Mouse (Mus musculus): ENCODE measurements around the gene Polrmt. TPM values are rescaled to one million over a fixed set of nuclear protein-coding genes. Genes with fewer than 3 reads are reported as not detected.

The Polrmt gene
- total and polyA plus RNA-seq, 2 experiments from 2014 or later: 26.3 to 56.2 TPM

DNA sequence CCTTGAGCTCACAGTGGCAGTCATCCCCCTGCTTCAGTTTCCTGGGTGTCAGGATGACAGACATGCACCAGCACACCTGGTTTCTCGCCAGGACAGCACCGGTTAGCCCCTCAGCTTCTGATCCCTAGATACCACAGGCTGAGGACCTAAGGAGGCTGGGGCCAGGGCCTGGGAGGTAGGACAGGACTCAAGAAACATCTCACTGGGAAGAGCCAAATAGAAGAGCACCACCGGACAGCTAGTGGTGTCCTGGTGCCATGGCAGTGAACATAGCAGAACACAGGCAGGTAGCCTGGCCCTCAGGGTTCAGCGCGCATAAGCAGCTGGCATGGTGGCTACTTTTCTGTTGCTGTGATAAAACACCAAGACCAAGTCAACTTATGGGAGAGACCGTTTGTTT, 47.9 kb downstream of the Polrmt start:
- no peaks in the 10 kb centered on the region for H3K36me3 ChIP-seq (replicated peaks; ENCODE audit: control insufficient read depth, insufficient read depth, low read length)
- no peak for TF ChIP-seq CTCF (IDR thresholded peaks at IDR 0.05; ENCODE audit: low read depth)
- no peak for TF ChIP-seq EP300 (IDR thresholded peaks at IDR 0.05; ENCODE audit: low read depth)
- no peaks in the 10 kb centered on the region for H3K27me3 ChIP-seq (ENCODE audit: control insufficient read depth, insufficient read depth, low read length)
- no peak overlapping the region for H3K27ac ChIP-seq (ENCODE audit: low read depth)
- no peak overlapping the region for H3K4me2 ChIP-seq (ENCODE audit: low read depth, low read length)
- no peak overlapping the region for H3K4me3 ChIP-seq (ENCODE audit: low read depth, low read length)
- WGBS: 87% methylated on average over 6 of the region's 6 CpGs
- ATAC-seq (ENCODE audit: insufficient read depth, low read depth): no peak
- peaks cover 41% of the 10 kb centered on the region for H3K4me1 ChIP-seq (ENCODE audit: control insufficient read depth, insufficient read depth)
- no peak for DNase-seq (ENCODE audit: low spot score)
- no peaks in the 10 kb centered on the region for H3K9me3 ChIP-seq (replicated peaks; ENCODE audit: control insufficient read depth, low read length)
- no peak overlapping the region for H3K9ac ChIP-seq (replicated peaks; ENCODE audit: low read depth, low read length)

DNA sequence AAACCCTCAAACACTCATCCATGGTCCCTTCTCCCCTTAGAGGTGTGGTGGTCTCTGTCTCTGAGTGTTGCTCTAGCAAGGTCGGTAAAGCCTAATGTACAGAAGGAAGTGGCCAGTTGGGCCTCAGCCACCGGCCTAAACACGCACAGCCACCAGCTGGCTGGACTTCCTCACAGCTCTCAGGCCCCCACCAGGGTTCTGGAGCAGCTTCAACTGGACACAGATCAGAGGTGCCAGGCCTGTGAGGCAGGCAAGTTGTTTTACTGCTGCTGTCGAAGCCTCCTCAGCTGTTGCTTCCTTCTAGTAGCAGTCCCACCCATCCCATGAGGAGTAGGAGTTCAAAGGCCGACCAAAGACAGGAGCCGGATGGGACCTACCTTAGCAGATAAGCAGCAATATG, 48.5 kb downstream of the Polrmt start:
- Histone ChIP-seq H3K9me3 (replicated peaks; ENCODE audit: control insufficient read depth, low read length) (no peaks in the 10 kb centered on the region), H3K27me3 (ENCODE audit: control insufficient read depth, insufficient read depth, low read length) (no peaks in the 10 kb centered on the region), H3K27ac (ENCODE audit: low read depth) (peak overlapping the region; percentile 15; the same call in 1 of the 2 replicates), H3K4me1 (ENCODE audit: control insufficient read depth, insufficient read depth) (peaks cover 41% of the 10 kb centered on the region), H3K4me3 (ENCODE audit: low read depth, low read length) (no peak overlapping the region), H3K9ac (replicated peaks; ENCODE audit: low read depth, low read length) (no peak overlapping the region), H3K4me2 (ENCODE audit: low read depth, low read length) (no peak overlapping the region), H3K36me3 (replicated peaks; ENCODE audit: control insufficient read depth, insufficient read depth, low read length) (no peaks in the 10 kb centered on the region)
- WGBS: 58% methylated on average over 6 of the region's 6 CpGs
- DNase-seq (ENCODE audit: low spot score) (no peak), ATAC-seq (ENCODE audit: insufficient read depth, low read depth) (no peak)
- TF ChIP-seq EP300 (IDR thresholded peaks at IDR 0.05; ENCODE audit: low read depth): no peak
- TF ChIP-seq CTCF (IDR thresholded peaks at IDR 0.05; ENCODE audit: low read depth): no peak

DNA sequence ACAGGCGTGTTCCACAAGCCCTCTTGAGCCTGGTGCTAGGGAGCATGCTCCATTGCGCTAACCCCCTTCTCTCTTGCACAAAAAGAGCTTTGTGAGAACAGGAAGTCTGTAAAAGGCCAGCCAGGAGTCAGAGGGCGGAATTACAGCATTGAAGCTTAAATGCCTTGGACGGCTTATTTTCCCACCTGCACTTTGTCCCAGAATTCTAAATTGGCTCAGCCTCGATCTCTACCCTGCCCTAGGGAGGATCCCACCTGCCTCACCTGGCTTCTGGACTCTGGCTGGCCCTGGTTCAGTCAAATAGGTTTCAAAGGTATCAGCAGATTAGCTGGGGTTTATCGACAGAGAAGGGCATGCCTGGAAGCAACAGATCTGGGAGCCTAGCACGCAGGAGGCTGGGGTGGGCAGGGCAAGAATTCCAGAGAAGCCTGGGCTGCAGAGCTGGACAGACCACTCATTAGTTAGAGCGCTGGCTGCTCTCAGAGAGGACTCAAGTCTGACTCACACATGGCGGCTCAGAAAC, 50.2 kb downstream of the Polrmt start:
- Histone ChIP-seq H3K36me3 (replicated peaks; ENCODE audit: control insufficient read depth, insufficient read depth, low read length) (no peaks in the 10 kb centered on the region), H3K9ac (replicated peaks; ENCODE audit: low read depth, low read length) (no peak overlapping the region), H3K4me2 (ENCODE audit: low read depth, low read length) (peak overlapping the region; percentile 11; the same call in 1 of the 2 replicates), H3K27ac (ENCODE audit: low read depth) (peak overlapping the region; percentile 86), H3K9me3 (replicated peaks; ENCODE audit: control insufficient read depth, low read length) (no peaks in the 10 kb centered on the region), H3K4me3 (ENCODE audit: low read depth, low read length) (no peak overlapping the region), H3K27me3 (ENCODE audit: control insufficient read depth, insufficient read depth, low read length) (no peaks in the 10 kb centered on the region), H3K4me1 (ENCODE audit: control insufficient read depth, insufficient read depth) (peaks cover 31% of the 10 kb centered on the region)
- ATAC-seq (ENCODE audit: insufficient read depth, low read depth) (no peak), DNase-seq (ENCODE audit: low spot score) (peak; percentile 55)
- WGBS: 25% methylated on average over 9 of the region's 9 CpGs
- TF ChIP-seq EP300 (IDR thresholded peaks at IDR 0.05; ENCODE audit: low read depth): no peak; the same call in 1 of the 2 replicates
- TF ChIP-seq CTCF (IDR thresholded peaks at IDR 0.05; ENCODE audit: low read depth): no peak

- Histone ChIP-seq H3K4me1 (ENCODE audit: control insufficient read depth, insufficient read depth) (peaks cover 24% of the 10 kb centered on the region), H3K4me2 (ENCODE audit: low read depth, low read length) (peak overlapping the region; percentile 11; the same call in 1 of the 2 replicates), H3K36me3 (replicated peaks; ENCODE audit: control insufficient read depth, insufficient read depth, low read length) (no peaks in the 10 kb centered on the region), H3K4me3 (ENCODE audit: low read depth, low read length) (no peak overlapping the region), H3K27ac (ENCODE audit: low read depth) (peak overlapping the region; percentile 86), H3K27me3 (ENCODE audit: control insufficient read depth, insufficient read depth, low read length) (no peaks in the 10 kb centered on the region), H3K9me3 (replicated peaks; ENCODE audit: control insufficient read depth, low read length) (no peaks in the 10 kb centered on the region), H3K9ac (replicated peaks; ENCODE audit: low read depth, low read length) (no peak overlapping the region)
- peak; percentile 92 for DNase-seq (ENCODE audit: low spot score)
- ATAC-seq (ENCODE audit: insufficient read depth, low read depth): peak; percentile 85
- TF ChIP-seq EP300 (IDR thresholded peaks at IDR 0.05; ENCODE audit: low read depth) (0 out of 2 replicates have a peak, but pooled peaks have one; percentile 42), CTCF (IDR thresholded peaks at IDR 0.05; ENCODE audit: low read depth) (peak; percentile 97)
- 41% methylated on average over 13 of the region's 13 CpGs for WGBS
Observed at GRCm38 (mm10) chr10:79695231-79696128, 50.9 kb downstream of the Polrmt start.

- H3K27me3 ChIP-seq (ENCODE audit: control insufficient read depth, insufficient read depth, low read length): no peaks in the 10 kb centered on the region
- peak overlapping the region; percentile 86 for H3K27ac ChIP-seq (ENCODE audit: low read depth)
- no peak overlapping the region for H3K9ac ChIP-seq (replicated peaks; ENCODE audit: low read depth, low read length)
- TF ChIP-seq CTCF (IDR thresholded peaks at IDR 0.05; ENCODE audit: low read depth) (no peak), EP300 (IDR thresholded peaks at IDR 0.05; ENCODE audit: low read depth) (no peak)
- DNase-seq (ENCODE audit: low spot score) (no peak), ATAC-seq (ENCODE audit: insufficient read depth, low read depth) (peak; percentile 31)
- 38% methylated on average over 6 of the region's 6 CpGs for WGBS
- peaks cover 23% of the 10 kb centered on the region for H3K4me1 ChIP-seq (ENCODE audit: control insufficient read depth, insufficient read depth)
- H3K36me3 ChIP-seq (replicated peaks; ENCODE audit: control insufficient read depth, insufficient read depth, low read length): 0 out of 2 replicates have a peak, but pooled peaks cover under 1% of the 10 kb centered on the region
- no peaks in the 10 kb centered on the region for H3K9me3 ChIP-seq (replicated peaks; ENCODE audit: control insufficient read depth, low read length)
- no peak overlapping the region for H3K4me3 ChIP-seq (ENCODE audit: low read depth, low read length)
- no peak overlapping the region for H3K4me2 ChIP-seq (ENCODE audit: low read depth, low read length)
Observed at GRCm38 (mm10) chr10:79694379-79694655, 52.1 kb downstream of the Polrmt start.
